ENCODE assay signal across 8 mouse cellular contexts in genomic region chr14:30008733-30009575, GRCm38 (mm10). TPM values are rescaled to one million over a fixed set of nuclear protein-coding genes. Genes with fewer than 3 reads are reported as not detected.
DNase-seq lines count a peak whose midpoint lies in the region; ATAC-seq and TF ChIP-seq lines count a peak whose summit lies in the region.

Gene Il17rb (minus strand): TSS chr14:30008896.
Gene Chdh (plus strand): TSS chr14:30009023.

- no peaks in the 10 kb centered on the region for H3K36me3 ChIP-seq in E14TG2a.4 (ENCODE audit: insufficient read depth, low read length)
- no peaks in the 10 kb centered on the region for H3K36me3 ChIP-seq in embryonic facial prominence, embryonic 15.5 days

- intact Hi-C loops in heart, postnatal 14 days (cut with DNase I), result no loop called here

- DNase-seq in adrenal gland, postnatal 36 days, result peak; percentile 80 to 82
- peak; percentile 60 to 61 for DNase-seq in heart, postnatal 14 days
- DNase-seq in kidney, postnatal 25 days, result peak; percentile 89 to 95
- peak; percentile 78 for DNase-seq in lung, postnatal 10 days
- peak; percentile 74 for DNase-seq in ovary, postnatal 36 days (ENCODE audit: low spot score)
- DNase-seq in B cell, adult 2 months, result no peak

- peak within 1 kb of the TSS; percentile 79 for H3K27ac ChIP-seq in embryonic facial prominence, embryonic 15.5 days (replicated peaks)

- TF ChIP-seq CTCF in E14TG2a.4 (conservative IDR thresholded peaks at IDR 0.05; ENCODE audit: low read length), result no peak

- peak within 1 kb of the TSS; percentile 79 for H3K4me3 ChIP-seq in E14TG2a.4 (replicated peaks; ENCODE audit: low read length)
- H3K4me3 ChIP-seq in embryonic facial prominence, embryonic 15.5 days (replicated peaks), result peak within 1 kb of the TSS; percentile 43

- H3K4me2 ChIP-seq in embryonic facial prominence, embryonic 15.5 days (replicated peaks), result peak within 1 kb of the TSS; percentile 91

- peaks cover 29% of the 10 kb centered on the region for H3K4me1 ChIP-seq in E14TG2a.4 (replicated peaks; ENCODE audit: low read depth, low read length)
- peaks cover 34% of the 10 kb centered on the region for H3K4me1 ChIP-seq in embryonic facial prominence, embryonic 15.5 days

- peak; percentile 74 for ATAC-seq in embryonic facial prominence, embryonic 15.5 days (ENCODE audit: insufficient number of reproducible peaks, low FRiP score, low TSS enrichment, low read depth)

- peaks cover 55% of the 10 kb centered on the region for H3K27me3 ChIP-seq in E14TG2a.4 (ENCODE audit: insufficient read depth, low read length)
- peaks cover 12% of the 10 kb centered on the region for H3K27me3 ChIP-seq in embryonic facial prominence, embryonic 15.5 days

- no peaks in the 10 kb centered on the region for H3K9me3 ChIP-seq in E14TG2a.4 (ENCODE audit: low read length)
- H3K9me3 ChIP-seq in embryonic facial prominence, embryonic 15.5 days (replicated peaks), result no peaks in the 10 kb centered on the region

- 8% methylated on average over 54 of the region's 54 CpGs for WGBS in embryonic facial prominence, embryonic 15.5 days

- H3K9ac ChIP-seq in embryonic facial prominence, embryonic 15.5 days, result 0 out of 2 replicates have a peak within 1 kb of the TSS, but pooled peaks have one; percentile 13

RNA-seq across cellular contexts. Expression of gene Il17rb, which starts in this region (rescaled TPM):
- 1 to 10 TPM; 1.6 to 2.0 TPM for total RNA-seq in adrenal gland, postnatal 36 days (2021)
- polyA plus RNA-seq in embryonic facial prominence, embryonic 15.5 days (2015; fragmentation: Nextera tagmentation; extraction: Ambion mirVana), result 2.2 TPM in 2 replicates
- total RNA-seq in heart, postnatal 14 days (2021), result 1 to 10 TPM in 1 of 2 experiments, under 1 TPM in 1; 0.74 to 1.0 TPM

RNA-seq across cellular contexts. Expression of gene Chdh, which starts in this region (rescaled TPM):
- total RNA-seq in adrenal gland, postnatal 36 days (2021), result 10 to 100 TPM; 12.2 to 16.6 TPM
- polyA plus RNA-seq in embryonic facial prominence, embryonic 15.5 days (2015; fragmentation: Nextera tagmentation; extraction: Ambion mirVana), result 1.6 and 1.7 TPM in 2 replicates
- total RNA-seq in heart, postnatal 14 days (2021), result under 1 TPM; 0.49 to 0.84 TPM

Comparison
In these comparisons a context has a peak if more than half of its experiments do, and no peak if none do; other contexts are left out.
1. RNA of gene Chdh (total RNA-seq): 12.2 to 16.6 TPM in adrenal gland, postnatal 36 days; 0.49 to 0.84 TPM in heart, postnatal 14 days; every median in the first group is over 4 times any median in the second.
2. DNase-seq: peak in adrenal gland, postnatal 36 days (2 of 2), heart, postnatal 14 days (2 of 2), kidney, postnatal 25 days (2 of 2), lung, postnatal 10 days (single experiment) and ovary, postnatal 36 days (single experiment); none in B cell, adult 2 months (0 of 2).